Mouse (Mus musculus): ENCODE results near the gene Ptgr1. TPM values are rescaled to one million over a fixed set of nuclear protein-coding genes. Genes with fewer than 3 reads are reported as not detected.

Gene Ptgr1
- polyA plus RNA-seq, 1 experiment from 2014 or later, result 105 TPM

GRCm38 (mm10) chr4:58925664-58926063, 61.3 kb downstream of the Ptgr1 start:
- Histone ChIP-seq H3K27ac (ENCODE audit: low read length) (no peak overlapping the region), H3K36me3 (ENCODE audit: control insufficient read depth, insufficient read depth, low read length) (no peaks in the 10 kb centered on the region), H3K9me3 (replicated peaks; ENCODE audit: control insufficient read depth, low read length) (no peaks in the 10 kb centered on the region), H3K9ac (ENCODE audit: low read length) (no peak overlapping the region), H3K4me1 (ENCODE audit: control insufficient read depth, insufficient read depth, low read length) (no peaks in the 10 kb centered on the region), H3K4me2 (ENCODE audit: low read depth, low read length) (no peak overlapping the region), H3K27me3 (ENCODE audit: control insufficient read depth, insufficient read depth, low read length) (no peaks in the 10 kb centered on the region), H3K4me3 (replicated peaks; ENCODE audit: low read length) (no peak overlapping the region)
- WGBS, result 32% methylated on average over 5 of the region's 5 CpGs
- ATAC-seq (ENCODE audit: insufficient read depth, low FRiP score), result peak; percentile 53; the same call in 1 of the 2 replicates

- no peaks in the 10 kb centered on the region for H3K9me3 ChIP-seq (replicated peaks; ENCODE audit: control insufficient read depth, low read length)
- ATAC-seq (ENCODE audit: insufficient read depth, low FRiP score), result no peak
- no peak overlapping the region for H3K27ac ChIP-seq (ENCODE audit: low read length)
- no peak overlapping the region for H3K4me3 ChIP-seq (replicated peaks; ENCODE audit: low read length)
- no peak overlapping the region for H3K4me2 ChIP-seq (ENCODE audit: low read depth, low read length)
- no peaks in the 10 kb centered on the region for H3K4me1 ChIP-seq (ENCODE audit: control insufficient read depth, insufficient read depth, low read length)
- H3K36me3 ChIP-seq (ENCODE audit: control insufficient read depth, insufficient read depth, low read length), result no peaks in the 10 kb centered on the region
- H3K9ac ChIP-seq (ENCODE audit: low read length), result no peak overlapping the region
- no peaks in the 10 kb centered on the region for H3K27me3 ChIP-seq (ENCODE audit: control insufficient read depth, insufficient read depth, low read length)
- WGBS, result 62% methylated on average over 2 of the region's 2 CpGs
Observed at GRCm38 (mm10) chr4:58923933-58924332, 63.0 kb downstream of the Ptgr1 start.

Other genes with a start within 250 kb of the Ptgr1 start
- not detected in 2 replicates for gene Olfr267, start 199.4 kb downstream of the Ptgr1 start, polyA plus RNA-seq (2015; fragmentation: Nextera tagmentation; extraction: Ambion mirVana)
- gene Ecpas, start 74.4 kb downstream of the Ptgr1 start, polyA plus RNA-seq (2015; fragmentation: Nextera tagmentation; extraction: Ambion mirVana), result 29.0 and 30.4 TPM in 2 replicates
- gene Zkscan16, start 43.5 kb downstream of the Ptgr1 start, polyA plus RNA-seq (2015; fragmentation: Nextera tagmentation; extraction: Ambion mirVana), result 0.62 and 0.84 TPM in 2 replicates
- gene Dnajc25, start 7.9 kb upstream of the Ptgr1 start, polyA plus RNA-seq (2015; fragmentation: Nextera tagmentation; extraction: Ambion mirVana), result 8.3 and 8.7 TPM in 2 replicates
- 7.3 and 9.1 TPM in 2 replicates for gene Gm20503, start 16.1 kb upstream of the Ptgr1 start, polyA plus RNA-seq (2015; fragmentation: Nextera tagmentation; extraction: Ambion mirVana)
- 127 and 147 TPM in 2 replicates for gene Gng10, start 48.0 kb upstream of the Ptgr1 start, polyA plus RNA-seq (2015; fragmentation: Nextera tagmentation; extraction: Ambion mirVana)
- 0.15 and 0.19 TPM in 2 replicates for gene AI481877, start 151.9 kb upstream of the Ptgr1 start, polyA plus RNA-seq (2015; fragmentation: Nextera tagmentation; extraction: Ambion mirVana)
- 8.9 and 9.7 TPM in 2 replicates for gene Ugcg, start 202.1 kb upstream of the Ptgr1 start, polyA plus RNA-seq (2015; fragmentation: Nextera tagmentation; extraction: Ambion mirVana)

All from stomach, embryonic 16.5 days (tissue).